Mouse (Mus musculus) frontal cortex, postnatal 36 days (tissue): ENCODE results near the gene Wdr24.

Experiments used
- DNase-seq, 2 experiments: peaks; one replicate each; pipeline ENCODE4 v3.0.0; 2022; ENCODE audit warnings: low spot score in 2 of 2

The Wdr24 gene

DNA sequence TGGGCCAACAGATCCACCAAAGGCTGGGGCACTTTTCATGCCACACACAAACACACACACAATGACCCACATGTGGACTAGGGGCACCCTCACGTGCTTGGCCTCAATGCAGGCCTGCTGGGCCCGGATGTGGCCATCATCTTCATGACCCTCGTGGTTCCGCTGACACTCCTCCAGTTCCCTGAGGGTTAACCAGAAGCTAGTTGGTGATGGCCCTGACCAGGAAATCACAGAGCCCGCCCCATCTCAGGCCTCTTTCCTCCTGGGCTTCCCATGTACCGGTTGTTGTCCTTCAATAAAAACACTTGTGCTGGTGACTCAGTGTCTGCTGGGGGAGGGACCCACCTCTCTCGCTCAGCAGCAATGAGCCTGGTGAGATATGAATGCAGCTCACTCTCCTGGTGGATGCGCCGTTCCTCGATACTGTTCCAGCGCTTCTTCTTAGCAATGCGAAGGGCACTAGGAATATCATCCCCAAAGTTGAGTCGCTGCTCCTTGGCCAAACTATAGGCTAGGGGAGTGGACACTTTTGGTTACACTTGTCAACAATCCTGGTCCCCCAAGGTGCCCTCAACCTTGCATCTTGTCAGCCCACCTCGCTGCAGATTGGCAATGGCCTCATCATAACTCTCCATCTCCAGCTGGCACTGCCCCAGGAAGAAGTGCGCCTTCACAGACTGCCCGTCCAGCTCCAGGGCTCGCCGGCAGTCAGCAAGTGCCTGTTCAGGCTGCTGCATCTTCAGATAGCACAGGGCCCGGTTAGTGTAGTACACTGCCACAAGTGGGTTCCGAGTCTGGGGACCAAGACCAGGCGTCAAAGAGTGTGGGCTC, 8.2 kb downstream of the Wdr24 start:
- no peak for DNase-seq

DNA sequence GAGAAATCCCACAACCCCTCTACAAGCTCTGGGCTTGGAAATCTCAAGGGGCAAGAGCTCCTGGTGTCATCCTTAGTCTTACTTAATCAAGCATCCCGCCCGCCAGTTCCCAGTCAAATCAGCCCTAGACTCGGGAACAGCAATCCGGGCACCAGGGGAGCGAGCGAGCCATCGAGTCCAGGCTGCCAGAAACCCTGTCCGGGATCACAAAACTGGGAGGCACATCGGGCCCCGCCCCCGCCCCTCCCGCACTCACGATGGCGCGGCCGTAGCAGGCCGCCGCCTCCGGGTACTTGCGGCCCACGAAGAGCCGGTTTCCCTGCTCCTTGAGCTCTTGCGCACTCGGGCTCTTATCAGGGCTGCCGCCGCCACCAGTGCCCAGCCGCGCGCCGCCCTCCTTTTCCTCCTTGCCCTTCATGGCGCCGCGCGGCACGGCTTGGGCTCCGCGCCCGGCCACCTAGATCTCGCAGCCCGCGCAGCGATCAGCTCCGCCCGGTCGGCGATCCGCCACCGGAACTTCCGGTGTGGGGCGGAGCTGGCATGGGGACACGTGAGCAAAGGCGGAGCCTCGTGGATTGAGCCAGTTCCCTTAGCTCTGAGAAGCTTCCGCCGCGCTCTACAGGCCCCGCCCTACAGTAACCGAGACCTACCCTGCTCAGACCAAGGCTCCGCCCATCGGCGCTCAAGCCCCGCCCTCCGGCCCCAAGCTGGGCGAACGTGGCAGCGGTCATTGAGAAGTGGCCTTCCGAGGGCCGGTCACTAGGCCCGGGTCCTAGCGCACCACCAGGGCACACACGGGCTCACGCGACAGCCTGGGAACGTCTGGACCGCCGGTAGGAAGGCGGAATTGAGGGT, 9.2 kb downstream of the Wdr24 start:
- DNase-seq = peak; percentile 98

DNA sequence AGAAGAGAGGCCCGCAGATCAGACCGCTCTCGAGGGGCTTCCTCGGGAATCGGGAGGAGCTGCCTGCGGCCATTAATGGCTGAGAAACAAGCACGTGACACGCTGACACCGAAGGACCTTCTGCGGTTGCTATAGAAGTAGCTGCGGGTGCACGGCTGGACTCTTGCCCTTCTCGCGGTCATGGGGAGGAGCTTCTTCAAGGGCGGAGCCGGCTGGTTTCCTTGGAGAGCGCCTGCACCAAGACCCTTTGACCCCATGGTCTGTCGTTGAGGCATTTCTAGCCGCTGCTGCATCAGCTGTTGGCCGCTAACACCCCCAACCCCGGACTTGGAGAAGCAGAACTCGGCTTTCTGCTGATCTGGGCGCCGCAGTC, 9.8 kb downstream of the Wdr24 start, which contains the start of gene Stub1:
Gene Stub1 (minus strand): TSS at position 114 of the 373 bp plus-strand sequence.
- DNase-seq = peak in 1 of 2 experiments; percentile 87

DNA sequence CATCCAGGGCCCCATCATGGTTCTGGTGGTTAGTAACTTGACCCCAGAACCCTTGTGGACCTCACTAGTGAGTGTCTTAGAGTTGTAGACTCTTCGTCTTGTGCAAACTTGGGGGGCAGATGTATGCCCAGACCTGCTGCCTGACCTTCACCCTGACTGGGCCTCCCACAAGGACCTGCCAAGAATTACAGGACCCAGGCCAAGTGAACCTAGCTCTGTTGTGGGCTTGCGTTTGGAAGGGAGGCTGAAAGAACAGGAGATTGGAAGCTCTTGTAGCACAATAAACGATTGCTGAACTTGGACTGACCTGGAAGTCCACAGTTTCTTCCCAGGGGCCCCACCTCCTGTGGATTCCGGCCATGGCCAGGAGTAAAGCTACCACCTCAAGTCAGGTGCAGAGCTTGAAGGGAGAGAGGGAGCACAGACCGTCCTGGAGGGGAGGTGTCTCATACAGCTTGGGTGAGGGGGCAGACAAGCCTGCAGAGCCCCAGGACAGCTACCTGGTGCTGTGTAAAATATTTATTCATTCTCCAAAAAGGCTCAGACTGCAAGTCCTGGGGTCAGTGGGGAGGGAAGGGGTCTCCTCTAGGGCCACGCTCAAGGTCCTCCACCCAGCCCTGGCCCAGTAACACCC, 10.7 kb downstream of the Wdr24 start:
- DNase-seq = no peak

DNA sequence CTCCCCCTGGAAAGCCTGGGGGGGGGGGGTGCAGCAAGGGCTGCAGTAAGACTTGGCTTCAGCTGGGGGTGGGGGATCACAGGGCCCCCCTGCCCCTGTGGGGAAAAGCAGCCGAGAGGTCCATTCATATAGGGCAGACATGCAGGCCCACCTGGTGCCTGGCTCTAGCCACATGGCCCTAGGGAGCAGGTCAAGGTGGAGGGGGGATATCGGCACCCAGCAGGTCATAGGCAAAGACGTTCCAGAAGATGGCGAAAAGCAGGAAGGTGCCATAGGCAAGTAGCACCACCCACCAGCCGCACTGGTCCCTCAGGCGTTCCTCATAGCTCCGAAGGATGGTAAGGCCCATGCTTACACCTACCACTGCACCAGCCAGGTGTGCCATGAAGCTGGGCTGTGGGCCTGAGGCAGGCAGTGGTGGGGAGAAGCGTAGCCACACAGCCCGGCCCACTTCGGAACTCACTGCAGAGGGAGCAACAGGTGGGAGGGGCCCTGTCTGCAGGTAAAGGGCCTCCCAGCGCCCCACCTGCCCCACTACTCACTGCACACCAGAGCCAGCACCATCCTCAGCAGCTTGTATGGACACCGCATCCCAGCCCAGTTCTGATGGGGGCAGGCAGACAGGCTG, 11.3 kb downstream of the Wdr24 start:
- DNase-seq = no peak

DNA sequence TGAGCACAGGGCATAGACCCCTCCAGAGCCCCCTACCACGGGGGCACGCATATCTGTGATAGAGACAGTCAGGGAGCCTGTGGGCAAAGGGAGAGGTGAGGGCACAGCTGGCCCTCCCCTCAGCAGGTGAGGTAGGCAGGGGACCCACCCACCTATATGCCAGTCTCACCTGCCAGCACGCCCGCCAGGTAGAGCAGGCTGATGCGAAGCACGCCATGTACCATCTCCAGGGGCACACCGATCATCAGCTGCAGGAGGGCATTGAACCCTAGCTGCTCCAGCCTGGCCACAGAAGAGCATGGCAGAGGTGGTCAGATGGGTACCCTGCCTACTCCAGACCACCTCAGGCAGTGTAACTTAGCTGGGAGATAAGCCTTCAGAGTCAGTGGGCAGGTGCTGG, 11.9 kb downstream of the Wdr24 start:
- no peak for DNase-seq

DNA sequence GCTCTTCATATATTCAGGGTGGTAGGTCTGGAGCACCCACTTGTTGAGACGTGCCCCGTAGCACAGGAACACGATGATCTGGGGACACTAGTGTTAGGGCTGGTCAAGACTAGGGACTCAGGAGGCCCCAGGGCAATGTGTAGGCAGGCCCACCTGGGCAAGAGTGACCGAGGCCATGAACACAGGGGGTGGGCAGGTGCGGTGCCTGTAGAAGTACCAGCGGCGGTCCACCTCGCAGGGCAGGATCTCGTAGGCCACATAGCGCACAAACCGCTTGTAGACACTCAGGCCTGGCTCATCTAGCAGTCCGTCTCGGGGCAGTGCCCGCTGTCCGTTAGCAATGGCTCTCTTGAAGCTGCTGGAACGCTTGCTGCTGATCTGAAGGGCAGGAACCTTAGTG, 12.4 kb downstream of the Wdr24 start:
- no peak for DNase-seq

DNA sequence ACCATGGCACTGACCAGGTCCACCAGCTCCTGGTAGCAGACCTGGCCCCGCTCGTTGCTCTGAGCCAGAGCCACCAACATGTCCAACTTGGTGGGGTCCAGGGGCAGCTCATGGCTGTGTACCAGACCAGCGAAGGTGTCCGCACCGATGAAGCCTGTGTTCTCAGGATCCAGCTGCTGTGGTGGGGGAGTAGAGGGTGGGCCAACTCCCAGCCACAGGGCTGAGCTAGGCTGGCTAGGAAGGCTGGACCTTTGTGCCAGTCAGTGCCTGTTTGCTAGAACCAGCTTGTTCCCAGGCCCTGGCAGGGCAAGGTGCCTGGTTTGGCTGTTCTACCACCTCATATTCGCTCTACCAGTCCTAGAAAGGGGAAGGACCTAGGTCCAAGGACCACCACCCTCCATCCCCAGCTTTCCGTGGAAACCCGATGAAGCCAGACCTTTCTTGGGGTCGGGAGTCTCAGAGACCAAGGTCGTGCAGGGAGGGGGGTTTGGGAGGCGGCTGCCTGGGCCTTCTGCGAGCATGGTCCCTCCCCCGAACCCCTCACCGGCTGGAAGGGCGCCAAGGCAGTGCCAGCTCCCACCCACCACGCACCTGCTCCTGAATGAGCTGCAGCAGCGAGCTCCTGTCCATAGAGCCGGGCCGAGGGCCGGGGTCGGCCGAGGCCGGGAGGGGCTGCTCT, 13.1 kb downstream of the Wdr24 start:
- DNase-seq = peak in 1 of 2 experiments; percentile 40

DNA sequence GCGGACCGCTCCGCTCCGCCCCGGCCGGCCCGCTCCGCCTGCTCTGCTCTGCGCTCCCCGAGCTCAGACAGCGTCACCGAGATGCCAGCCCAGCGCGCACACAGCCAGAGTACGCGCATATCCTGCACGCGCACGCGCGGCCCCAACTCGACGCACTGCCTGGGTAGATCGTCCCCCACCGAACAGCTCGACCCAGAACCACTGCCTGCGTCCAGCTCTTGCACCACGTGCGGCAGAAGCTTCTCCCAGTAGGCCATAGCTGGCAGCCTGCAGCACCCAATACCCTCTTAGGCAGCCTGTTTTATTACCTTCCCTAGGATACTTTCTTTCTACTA, 13.6 kb downstream of the Wdr24 start, which contains the start of gene Rhbdl1:
Gene Rhbdl1 (minus strand): TSS at position 220 of the 335 bp plus-strand sequence.
- peak; percentile 86 to 89 for DNase-seq

DNA sequence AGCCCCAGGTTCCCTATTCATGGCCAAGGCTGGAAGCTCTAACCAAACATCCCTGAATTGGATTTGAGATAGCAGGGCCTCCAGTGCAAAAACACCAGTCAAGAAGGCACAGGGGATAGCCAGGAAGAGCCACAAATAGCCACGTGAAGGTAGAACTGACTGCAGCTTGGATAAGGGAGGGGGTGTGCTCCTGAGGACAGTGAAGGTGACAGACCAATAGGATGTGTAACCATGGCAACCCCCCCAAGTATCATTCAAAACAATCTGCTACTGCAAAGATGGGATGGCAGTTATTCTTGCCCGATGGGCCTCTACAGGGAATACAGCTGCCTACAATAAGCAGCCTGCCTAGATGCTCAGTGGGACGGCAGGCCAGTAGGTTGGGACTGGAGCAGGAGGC, 14.1 kb downstream of the Wdr24 start:
- DNase-seq = peak in 1 of 2 experiments; percentile 40

DNA sequence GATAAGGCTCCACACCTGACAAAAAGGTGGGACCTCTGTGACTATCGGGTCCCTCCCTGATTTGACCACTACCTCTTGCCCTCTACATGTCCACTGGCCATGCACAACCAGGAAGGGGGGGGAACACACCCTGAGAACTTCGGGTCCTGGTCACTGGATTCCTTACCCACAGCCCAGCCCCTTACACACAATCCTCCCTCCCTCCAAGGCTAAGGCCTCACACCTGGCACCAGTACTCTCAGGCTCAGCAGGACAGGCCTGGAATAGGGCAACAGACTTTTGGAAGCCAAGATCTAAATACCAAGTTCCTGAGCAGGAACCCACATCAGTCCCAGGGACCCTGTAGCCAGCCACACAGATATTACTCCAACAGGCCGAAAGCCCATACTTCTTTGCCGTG, 15.5 kb downstream of the Wdr24 start:
- no peak for DNase-seq

DNA sequence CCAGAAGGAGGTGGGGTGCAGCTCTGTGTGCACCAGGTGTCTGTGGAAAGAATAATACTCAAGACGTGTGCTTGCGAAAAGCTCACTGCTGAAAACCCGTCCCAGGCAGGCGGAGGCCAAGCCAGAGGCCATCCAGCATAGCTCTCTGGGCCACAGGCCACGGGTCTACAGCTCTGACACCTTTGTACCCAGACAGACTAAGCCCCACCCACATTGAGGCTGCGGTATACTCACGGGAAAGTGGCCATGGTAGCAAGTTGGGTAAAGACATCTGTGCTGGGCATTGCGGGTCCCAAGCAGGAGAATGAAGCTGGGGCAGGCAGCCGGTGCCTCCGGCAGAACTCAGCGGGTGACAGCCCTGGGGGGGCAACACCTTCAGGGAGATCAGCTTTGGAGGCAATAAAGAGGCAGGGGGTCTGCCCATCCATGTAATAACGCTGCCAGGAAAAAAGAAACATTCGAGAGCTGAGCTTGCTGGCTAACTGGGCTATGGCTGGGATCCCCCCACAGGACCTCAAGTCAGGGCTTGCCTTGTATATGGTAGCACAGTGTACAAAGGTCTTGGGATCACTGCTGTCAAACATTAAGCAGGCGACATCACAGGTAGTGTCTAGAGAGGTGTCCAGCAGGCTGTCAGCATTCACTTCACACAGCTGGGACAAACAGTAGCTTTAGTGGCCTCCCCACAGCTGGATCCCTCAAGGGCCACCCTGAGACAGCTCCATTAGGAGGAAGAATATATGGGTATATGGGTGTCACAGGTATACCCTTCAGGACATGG, 16.2 kb downstream of the Wdr24 start:
- DNase-seq = no peak

DNA sequence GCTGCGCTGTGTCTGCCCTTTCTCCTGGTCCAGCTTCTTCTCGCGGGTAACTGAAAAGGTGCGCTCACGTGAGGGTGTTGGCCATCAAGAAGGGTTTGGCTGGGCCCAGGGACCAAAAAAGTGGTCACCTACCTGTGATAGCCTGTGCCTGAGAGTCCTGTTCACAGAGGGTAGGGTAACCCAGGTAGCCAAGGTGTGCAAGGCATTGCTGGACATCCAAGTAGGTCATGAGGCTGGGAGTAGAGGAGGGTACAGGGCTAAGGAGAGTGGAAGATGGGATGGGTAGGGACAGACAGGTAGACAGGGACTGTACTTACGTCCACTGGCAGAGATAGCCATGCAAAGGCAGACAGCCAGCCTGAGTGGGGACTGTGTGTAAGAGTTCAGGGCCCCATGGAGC, 17.1 kb downstream of the Wdr24 start:
- no peak for DNase-seq

DNA sequence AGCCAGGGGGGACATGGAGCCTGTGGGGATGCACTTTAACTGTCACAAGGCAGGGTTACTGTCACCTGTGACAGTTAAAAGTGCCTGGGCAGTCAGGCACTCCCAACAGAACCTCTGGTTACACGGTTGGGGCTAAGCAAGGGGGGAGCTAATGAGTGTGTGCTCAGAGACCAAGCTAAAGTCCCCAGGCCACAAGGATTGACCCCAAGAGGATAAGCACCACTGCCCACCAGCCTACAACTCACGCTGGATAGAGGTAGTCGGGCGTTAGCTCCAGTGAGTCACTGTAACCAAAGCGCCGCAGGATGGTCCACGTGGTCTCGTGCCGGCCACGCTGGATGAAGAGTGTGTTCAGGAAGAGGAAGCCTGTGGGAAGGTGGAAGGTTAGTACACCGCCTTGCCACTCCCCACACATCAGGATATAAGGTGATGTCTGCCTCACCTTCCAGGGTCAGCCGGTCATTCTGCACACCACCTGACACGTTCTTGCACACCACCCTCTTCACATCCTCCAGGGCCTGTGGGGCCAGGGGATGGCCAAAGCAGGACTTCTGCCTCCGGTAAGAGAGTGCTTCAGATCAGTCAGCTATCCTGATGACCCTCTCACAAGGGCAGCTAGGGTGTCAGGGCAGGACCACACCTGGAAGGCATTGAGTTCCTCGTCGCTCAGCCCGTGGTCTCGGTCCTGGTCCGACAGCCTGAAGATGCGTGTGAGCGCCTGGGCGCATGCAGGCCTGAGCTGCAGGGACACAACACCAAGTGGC, 17.9 kb downstream of the Wdr24 start, which contains the start of gene Gm20683:
Gene Gm20683 (minus strand): TSS at position 647 of the 764 bp plus-strand sequence.
- no peak for DNase-seq

DNA sequence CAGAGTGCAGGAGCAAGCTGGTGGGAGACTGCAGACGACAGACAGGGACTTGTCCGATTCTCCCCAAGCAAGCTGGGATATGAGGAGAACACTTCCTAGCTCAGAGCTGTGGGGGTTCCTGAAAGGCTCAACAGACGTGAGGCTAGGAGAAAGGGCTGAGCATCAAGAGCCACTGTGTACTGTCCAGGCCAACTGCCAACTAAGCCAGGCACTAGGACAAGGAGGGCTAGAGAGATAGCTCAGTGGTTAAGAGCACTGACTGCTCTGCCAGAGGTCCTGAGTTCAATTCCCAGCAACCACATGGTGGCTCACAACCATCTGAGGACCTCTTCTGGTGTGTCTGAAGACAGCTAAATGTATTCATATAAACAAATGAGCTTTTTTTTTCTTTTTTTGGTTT, 19.1 kb downstream of the Wdr24 start:
- no peak for DNase-seq

DNA sequence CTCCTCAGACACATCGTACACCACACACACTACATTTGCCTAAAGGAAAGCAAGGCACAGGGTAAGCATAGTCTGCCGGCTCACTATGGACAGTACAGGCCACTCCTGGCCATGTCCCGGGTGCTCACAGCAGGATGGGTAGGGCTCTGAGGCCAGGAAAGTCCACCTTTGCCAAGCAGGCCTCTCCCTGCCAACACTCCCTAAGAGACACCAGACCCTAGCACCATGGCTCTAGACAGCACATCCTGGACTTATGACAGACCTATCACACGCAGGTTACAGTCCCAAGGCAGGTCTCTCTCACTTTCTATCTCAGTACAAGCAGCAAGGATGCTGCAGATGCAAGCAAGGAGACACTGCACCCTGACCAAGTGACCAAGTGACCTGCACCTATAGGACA, 19.7 kb downstream of the Wdr24 start:
- DNase-seq = no peak

DNA sequence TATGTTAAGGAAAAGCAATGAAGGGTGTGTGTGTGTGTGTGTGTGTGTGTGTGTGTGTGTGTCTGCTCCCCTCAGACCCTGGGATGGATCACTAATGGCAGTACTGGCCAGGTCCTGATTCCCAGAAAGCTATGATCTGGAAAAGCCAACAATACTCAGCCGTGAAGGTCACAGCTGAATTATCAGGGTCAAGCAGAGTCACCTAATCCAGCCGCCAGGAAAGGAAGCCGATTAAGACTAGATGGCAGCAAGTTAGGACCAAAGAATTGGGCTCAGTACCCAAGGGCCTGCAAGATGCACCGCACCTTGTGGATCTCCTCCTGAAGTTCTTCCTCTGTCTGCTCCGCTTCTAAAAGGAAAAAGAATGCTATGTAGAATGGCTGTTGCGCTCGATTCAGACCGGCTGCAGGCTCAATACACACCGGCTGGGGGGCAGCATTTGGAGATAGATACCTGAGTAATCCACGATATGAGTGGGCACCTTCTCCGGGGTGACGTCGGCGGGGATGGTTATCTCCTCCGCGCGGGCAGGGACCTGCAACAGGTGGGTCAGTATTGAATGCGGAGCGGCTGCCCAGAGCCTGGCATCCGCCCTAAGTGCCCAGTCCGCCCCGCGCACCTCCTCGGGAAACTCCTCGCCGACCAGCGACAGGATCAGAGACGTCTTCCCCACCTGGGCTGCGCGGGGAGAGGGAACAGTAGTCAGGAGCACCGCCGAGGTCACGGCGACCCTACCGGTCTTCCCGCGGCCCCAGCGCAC, 20.4 kb downstream of the Wdr24 start:
- DNase-seq = peak in 1 of 2 experiments; percentile 28

DNA sequence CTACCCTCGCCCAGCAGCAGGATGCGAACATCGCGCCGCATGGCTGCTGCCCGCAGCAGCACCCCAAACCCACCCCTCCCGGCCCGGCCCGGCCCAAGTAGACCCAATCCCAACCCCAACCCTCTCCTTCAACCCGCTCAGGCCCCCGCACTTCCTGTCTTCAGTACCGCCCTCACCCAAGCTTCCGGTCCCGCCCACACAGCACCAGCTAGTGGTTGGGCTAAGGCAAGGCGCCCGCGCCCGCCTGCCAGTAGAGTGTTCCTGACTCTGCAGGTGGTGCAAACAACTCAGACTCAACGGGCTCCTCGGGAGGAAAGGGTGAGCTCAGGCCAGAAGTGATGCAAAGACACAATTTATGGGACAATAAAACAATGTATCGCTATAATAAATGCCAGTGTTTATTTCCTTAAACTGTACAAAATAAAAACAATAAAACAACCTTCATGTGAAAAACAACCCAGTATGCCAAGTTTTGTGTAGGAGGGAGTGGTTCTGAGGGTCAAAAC, 21.0 kb downstream of the Wdr24 start, which contains the start of gene Rhot2:
Gene Rhot2 (minus strand): TSS at position 456 of the 506 bp plus-strand sequence.
- DNase-seq = peak; percentile 94 to 95

DNA sequence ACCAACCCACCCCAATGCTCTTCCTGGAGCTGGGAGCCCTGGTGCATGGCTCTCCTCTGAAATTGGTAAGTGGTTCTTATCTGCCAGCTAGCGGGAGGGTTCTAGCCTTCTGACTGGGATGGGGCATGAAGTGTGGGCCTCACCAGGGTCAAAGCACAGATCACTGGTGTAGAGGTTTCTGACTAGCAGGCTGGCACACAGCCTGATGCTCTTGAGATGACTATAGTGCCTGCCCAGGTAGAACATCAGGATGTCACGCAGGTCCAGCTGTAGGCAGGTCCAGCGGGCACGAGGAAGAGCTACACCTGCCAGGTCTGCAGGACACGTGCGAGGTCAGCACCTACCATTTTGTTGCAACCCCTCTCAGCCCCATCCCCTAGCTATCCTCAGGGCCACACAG, 36.8 kb downstream of the Wdr24 start:
- no peak for DNase-seq
